27 mouse cellular contexts compared by ENCODE assay signal in the genomic region with DNA sequence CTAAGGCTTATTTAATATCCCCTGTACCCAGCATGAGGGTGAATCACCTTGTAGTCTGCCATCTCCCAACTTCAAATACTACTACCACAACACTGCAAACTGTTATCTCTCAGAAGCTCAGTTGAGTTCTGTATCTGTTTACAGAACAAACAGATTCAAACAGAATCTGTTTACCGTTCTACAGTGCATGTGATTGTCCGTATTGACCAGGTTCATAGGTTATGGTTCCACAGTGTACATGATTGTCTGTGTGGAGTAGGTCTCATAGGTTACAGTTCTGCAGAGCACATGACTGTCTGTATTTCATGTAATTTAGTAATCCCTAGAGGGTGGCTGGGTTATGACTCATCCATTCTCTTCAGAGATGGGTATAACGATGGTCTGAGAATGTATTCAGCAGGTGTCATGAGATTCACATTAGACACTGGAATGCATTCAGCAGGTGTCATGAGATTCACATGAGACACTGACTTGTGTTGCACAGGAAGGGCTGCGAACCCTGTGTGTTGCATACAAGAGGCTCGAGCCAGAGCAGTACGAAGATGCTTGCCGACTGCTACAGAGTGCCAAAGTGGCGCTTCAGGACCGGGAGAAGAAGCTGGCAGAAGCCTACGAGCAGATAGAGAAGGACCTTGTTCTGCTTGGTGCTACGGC. TPM values are rescaled to one million over a fixed set of nuclear protein-coding genes. Genes with fewer than 3 reads are reported as not detected.
DNase-seq lines count a peak whose midpoint lies in the region; ATAC-seq and TF ChIP-seq lines count a peak whose summit lies in the region.
"Had no signal": no experiment of that assay in that cellular context is flagged by ENCODE, and none has a peak within 500 bp of the region (broad histone marks: within the 10 kb centered on the region; RNA-seq: fewer than 3 reads in every experiment).

No protein-coding gene starts in this region.

- H3K9ac ChIP-seq in intestine, embryonic 16.5 days (ENCODE audit: low read depth, low read length), result no peak overlapping the region
- no peak overlapping the region for H3K9ac ChIP-seq in intestine, embryonic 15.5 days
- no peak overlapping the region for H3K9ac ChIP-seq in liver, embryonic 13.5 days
- H3K9ac ChIP-seq in kidney, embryonic 16.5 days (replicated peaks; ENCODE audit: low read length), result no peak overlapping the region
- H3K9ac ChIP-seq: embryonic facial prominence, embryonic 15.5 days; forebrain, embryonic 13.5 days; hindbrain, embryonic 15.5 days; limb, embryonic 15.5 days; midbrain, embryonic 13.5 days had no signal

- WGBS in intestine, embryonic 16.5 days, result 87% methylated on average over 11 of the region's 11 CpGs
- WGBS in intestine, embryonic 15.5 days, result 85% methylated on average over 11 of the region's 11 CpGs
- WGBS in liver, embryonic 13.5 days (ENCODE audit: insufficient replicate concordance), result 73% methylated on average over 11 of the region's 11 CpGs
- WGBS in kidney, embryonic 16.5 days, result 91% methylated on average over 11 of the region's 11 CpGs

- H3K27me3 ChIP-seq in intestine, embryonic 16.5 days (replicated peaks; ENCODE audit: control insufficient read depth, insufficient read depth, low read length), result no peaks in the 10 kb centered on the region
- no peaks in the 10 kb centered on the region for H3K27me3 ChIP-seq in intestine, embryonic 15.5 days (replicated peaks)
- no peaks in the 10 kb centered on the region for H3K27me3 ChIP-seq in Patski
- peaks cover 75% of the 10 kb centered on the region for H3K27me3 ChIP-seq in liver, embryonic 13.5 days
- no peaks in the 10 kb centered on the region for H3K27me3 ChIP-seq in kidney, embryonic 16.5 days (ENCODE audit: insufficient read depth, low read length)
- H3K27me3 ChIP-seq: embryonic facial prominence, embryonic 15.5 days; forebrain, embryonic 13.5 days; hindbrain, embryonic 15.5 days; limb, embryonic 15.5 days; midbrain, embryonic 13.5 days had no signal

- CTCF ChIA-PET in Patski (lab: Charles Lee), result no interaction called here

- no peaks in the 10 kb centered on the region for H3K4me1 ChIP-seq in intestine, embryonic 16.5 days (ENCODE audit: control insufficient read depth, insufficient read depth, low read length)
- H3K4me1 ChIP-seq in intestine, embryonic 15.5 days (replicated peaks), result no peaks in the 10 kb centered on the region
- no peaks in the 10 kb centered on the region for H3K4me1 ChIP-seq in liver, embryonic 13.5 days (replicated peaks)
- H3K4me1 ChIP-seq in kidney, embryonic 16.5 days (ENCODE audit: insufficient read depth, low read length), result no peaks in the 10 kb centered on the region
- H3K4me1 ChIP-seq: embryonic facial prominence, embryonic 10.5 days; embryonic facial prominence, embryonic 15.5 days; forebrain, embryonic 13.5 days; hindbrain, embryonic 15.5 days; limb, embryonic 10.5 days; limb, embryonic 15.5 days; midbrain, embryonic 13.5 days had no signal

- no peaks in the 10 kb centered on the region; the same call in none of the 2 replicates for H3K36me3 ChIP-seq in intestine, embryonic 16.5 days (ENCODE audit: control insufficient read depth, insufficient read depth, low read length)
- peaks cover 25% of the 10 kb centered on the region for H3K36me3 ChIP-seq in intestine, embryonic 15.5 days
- H3K36me3 ChIP-seq in liver, embryonic 13.5 days, result no peaks in the 10 kb centered on the region
- peaks cover 45% of the 10 kb centered on the region for H3K36me3 ChIP-seq in kidney, embryonic 16.5 days (ENCODE audit: insufficient read depth, low read length)

- TF ChIP-seq CTCF in Patski (IDR thresholded peaks at IDR 0.05), result no peak

- no peak overlapping the region for H3K27ac ChIP-seq in intestine, embryonic 16.5 days (ENCODE audit: low read length)
- H3K27ac ChIP-seq in intestine, embryonic 15.5 days, result no peak overlapping the region
- H3K27ac ChIP-seq in liver, embryonic 13.5 days, result no peak overlapping the region
- no peak overlapping the region for H3K27ac ChIP-seq in kidney, embryonic 16.5 days (ENCODE audit: low read length)
- H3K27ac ChIP-seq: embryonic facial prominence, embryonic 10.5 days; embryonic facial prominence, embryonic 15.5 days; forebrain, embryonic 13.5 days; hindbrain, embryonic 10.5 days; hindbrain, embryonic 15.5 days; limb, embryonic 10.5 days; limb, embryonic 15.5 days; midbrain, embryonic 13.5 days had no signal

- 0 out of 2 replicates have a peak, but pooled peaks have one; percentile 45 for ATAC-seq in intestine, embryonic 16.5 days
- no peak for ATAC-seq in intestine, embryonic 15.5 days
- peak; percentile 14 for ATAC-seq in Patski
- ATAC-seq in liver, embryonic 13.5 days (ENCODE audit: low read depth), result peak; percentile 54; the same call in 1 of the 2 replicates
- ATAC-seq in monocyte, adult 5-6 weeks (replicated peaks; ENCODE audit: insufficient number of reproducible peaks, low FRiP score, low TSS enrichment, poor library complexity, severe bottlenecking), result no peak
- ATAC-seq in kidney, embryonic 16.5 days (ENCODE audit: low FRiP score, low TSS enrichment), result no peak
- ATAC-seq: CD4-positive, CD25-positive, alpha-beta regulatory T cell, adult 4 months; forebrain, embryonic 13.5 days; inflammation-experienced regulatory T-cells, adult 6 months; midbrain, embryonic 13.5 days had no signal

- POLR2A ChIA-PET in Patski (lab: Charles Lee), result interaction anchor here (0.6 kb wide), 1 partner anchor 20 kb away, joined by 3 read pairs; no protein-coding TSS in a partner anchor

- H3K9me3 ChIP-seq in intestine, embryonic 16.5 days (ENCODE audit: control insufficient read depth, low read length), result no peaks in the 10 kb centered on the region
- no peaks in the 10 kb centered on the region for H3K9me3 ChIP-seq in intestine, embryonic 15.5 days
- no peaks in the 10 kb centered on the region for H3K9me3 ChIP-seq in liver, embryonic 13.5 days (replicated peaks)
- no peaks in the 10 kb centered on the region for H3K9me3 ChIP-seq in kidney, embryonic 16.5 days (ENCODE audit: low read length)
- H3K9me3 ChIP-seq: embryonic facial prominence, embryonic 10.5 days; embryonic facial prominence, embryonic 15.5 days; forebrain, embryonic 13.5 days; hindbrain, embryonic 10.5 days; hindbrain, embryonic 15.5 days; limb, embryonic 10.5 days; limb, embryonic 15.5 days; megakaryocyte, embryonic 14.5 days; midbrain, embryonic 13.5 days had no signal

- H3K4me3 ChIP-seq in intestine, embryonic 16.5 days (ENCODE audit: low read length), result no peak overlapping the region
- H3K4me3 ChIP-seq in intestine, embryonic 15.5 days (replicated peaks), result no peak overlapping the region
- H3K4me3 ChIP-seq in liver, embryonic 13.5 days (replicated peaks), result no peak overlapping the region
- H3K4me3 ChIP-seq in kidney, embryonic 16.5 days (ENCODE audit: low read length), result no peak overlapping the region
- H3K4me3 ChIP-seq: embryonic facial prominence, embryonic 10.5 days; embryonic facial prominence, embryonic 15.5 days; forebrain, embryonic 13.5 days; hindbrain, embryonic 10.5 days; hindbrain, embryonic 15.5 days; limb, embryonic 10.5 days; limb, embryonic 15.5 days; megakaryocyte, embryonic 14.5 days; midbrain, embryonic 13.5 days had no signal

- no peak for DNase-seq in Patski (ENCODE audit: low read depth, low spot score)
- DNase-seq in liver, embryonic 13.5 days, result no peak
- no peak for DNase-seq in adrenal gland, adult (ENCODE audit: inconsistent age in 2 of 2, low spot score in 1 of 2)
- DNase-seq: adrenal gland, postnatal 10 days; cerebellum, adult 8-10 months; cerebellum, postnatal 25 days; gastrocnemius, postnatal 10 days; heart, postnatal 14 days; kidney, adult 8-10 months; kidney, postnatal 10 days; lung, postnatal 4 days; right cerebral cortex, adult 18-20 months had no signal

- no peak overlapping the region for H3K4me2 ChIP-seq in intestine, embryonic 16.5 days (ENCODE audit: low read depth, low read length)
- H3K4me2 ChIP-seq in intestine, embryonic 15.5 days (replicated peaks), result no peak overlapping the region
- no peak overlapping the region for H3K4me2 ChIP-seq in liver, embryonic 13.5 days
- H3K4me2 ChIP-seq in kidney, embryonic 16.5 days (replicated peaks; ENCODE audit: low read depth, low read length), result no peak overlapping the region
- H3K4me2 ChIP-seq: embryonic facial prominence, embryonic 15.5 days; forebrain, embryonic 13.5 days; hindbrain, embryonic 15.5 days; limb, embryonic 15.5 days; midbrain, embryonic 13.5 days had no signal

- in situ Hi-C loops in Patski (cut with MboI; ENCODE audit: low pct_unique_long_range_greater_than_20kb), result no loop called here

RNA-seq across cellular contexts. Expression of gene Mcf2l, which starts 31.1 kb away (rescaled TPM):
- polyA plus RNA-seq in intestine, embryonic 16.5 days (2015; fragmentation: Nextera tagmentation; extraction: Ambion mirVana), result 13.3 and 14.1 TPM in 2 replicates
- polyA plus RNA-seq in intestine, embryonic 15.5 days (2015; fragmentation: Nextera tagmentation; extraction: Ambion mirVana), result 13.1 and 13.7 TPM in 2 replicates
- polyA plus RNA-seq in Patski (2021), result 6.8 TPM
- 0.89 and 1.2 TPM in 2 replicates for polyA plus RNA-seq in liver, embryonic 13.5 days (2015; fragmentation: Nextera tagmentation; extraction: Ambion mirVana)
- total RNA-seq in monocyte, adult 5-6 weeks (2017), result 3.3 to 9.0 TPM (median 5.8 TPM) in 3 replicates
- polyA plus RNA-seq in kidney, embryonic 16.5 days (2015; fragmentation: Nextera tagmentation; extraction: Ambion mirVana), result 21.5 and 24.1 TPM in 2 replicates

Comparison
In these comparisons a context has a peak if more than half of its experiments do, and no peak if none do; other contexts are left out.
1. ATAC-seq: peak in intestine, embryonic 16.5 days (single experiment), Patski (single experiment) and liver, embryonic 13.5 days (single experiment); none in intestine, embryonic 15.5 days (single experiment), monocyte, adult 5-6 weeks (single experiment) and kidney, embryonic 16.5 days (single experiment).